Mouse (Mus musculus) cerebellum, postnatal 4 days (tissue): ENCODE results near the gene Aamp.
"Not testable (repeated sequence)": the region's sequence is repeated elsewhere in the genome, so short reads cannot be mapped to it uniquely, and the experiment has no call there.

Experiments
- DNase-seq, 2 experiments: peaks; one replicate each; pipeline ENCODE4 v3.0.0; 2022; ENCODE audit warnings: low spot score in 2 of 2, mixed read lengths in 1 of 2

Gene Aamp

GRCm38 (mm10) chr1:74300347-74301110, 16.0 kb upstream of the Aamp start:
- no peak for DNase-seq

DNA sequence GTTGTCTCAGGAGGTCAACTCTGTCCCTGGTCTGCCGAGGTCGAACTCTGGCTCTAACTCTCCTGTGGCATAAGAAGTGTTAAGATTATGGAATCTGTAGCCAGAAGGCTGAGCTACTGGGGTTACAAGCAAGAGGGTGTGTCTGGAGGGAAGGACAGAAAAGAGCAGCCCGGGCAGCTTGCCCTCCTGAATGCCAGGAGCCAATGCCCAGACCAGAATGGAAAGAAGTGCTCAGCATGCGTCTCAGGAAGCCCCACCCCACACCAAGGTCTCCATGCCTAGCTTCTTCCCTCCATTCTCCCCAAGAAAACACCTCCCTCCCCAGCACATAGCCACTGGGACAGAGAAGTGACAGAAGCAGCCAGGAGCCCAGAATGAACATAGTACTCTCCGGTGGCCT, 14.5 kb upstream of the Aamp start:
- DNase-seq: no peak

DNA sequence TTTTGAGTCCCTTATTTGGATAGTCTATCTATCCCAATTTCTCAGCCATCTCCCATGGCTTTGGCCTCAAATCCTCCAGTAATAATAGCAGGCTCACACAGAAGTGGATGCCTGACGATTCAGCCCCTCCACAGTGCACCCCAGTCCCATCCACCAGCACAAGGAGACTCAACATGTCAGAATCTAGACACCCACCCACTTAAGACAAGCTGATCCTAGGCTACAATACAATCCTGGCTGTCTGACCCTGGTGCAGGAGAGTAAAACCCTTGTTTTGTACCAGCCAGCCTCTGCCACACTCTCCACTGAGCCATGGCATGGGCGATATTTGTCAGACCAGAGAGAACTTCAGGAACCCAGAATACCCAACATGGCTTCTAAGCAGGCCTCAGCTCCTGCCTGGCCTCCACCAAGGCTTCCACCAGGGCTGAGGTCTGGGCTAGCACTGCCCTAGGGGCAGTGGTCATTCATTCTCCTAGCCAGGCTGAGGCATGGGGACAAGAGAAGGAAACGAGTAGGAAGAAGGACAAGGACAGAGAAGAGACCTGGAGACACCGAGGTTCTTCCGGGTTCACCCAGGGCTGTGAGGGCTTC, 13.7 kb upstream of the Aamp start:
- no peak for DNase-seq

DNA sequence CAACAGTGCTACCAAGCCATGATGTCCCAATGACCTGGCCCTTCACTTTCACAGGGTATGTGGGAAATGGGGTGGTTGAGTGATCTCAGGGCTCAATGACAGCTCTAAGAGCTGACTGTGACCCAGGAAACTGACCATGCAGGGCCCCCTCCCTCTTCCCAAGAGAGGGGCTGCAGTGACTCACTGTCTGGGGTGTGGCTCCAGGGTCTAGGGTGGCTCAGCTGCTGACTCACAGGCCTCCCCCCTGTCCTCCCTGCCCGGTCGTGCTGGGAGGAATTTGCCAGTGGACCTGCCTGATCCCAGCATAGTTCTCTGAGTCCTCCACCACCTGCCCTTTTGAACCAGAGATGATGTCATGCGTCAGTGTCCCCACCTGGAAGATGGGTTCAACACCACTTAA, 12.7 kb upstream of the Aamp start:
- DNase-seq: no peak

GRCm38 (mm10) chr1:74296477-74296876, 11.9 kb upstream of the Aamp start:
- DNase-seq: no peak

GRCm38 (mm10) chr1:74295456-74296171, 11.1 kb upstream of the Aamp start:
- DNase-seq: peak; percentile 75 to 83

- no peak for DNase-seq
These were observed 10.4 kb upstream of the Aamp start for GRCm38 (mm10) chr1:74294733-74295455.

DNA sequence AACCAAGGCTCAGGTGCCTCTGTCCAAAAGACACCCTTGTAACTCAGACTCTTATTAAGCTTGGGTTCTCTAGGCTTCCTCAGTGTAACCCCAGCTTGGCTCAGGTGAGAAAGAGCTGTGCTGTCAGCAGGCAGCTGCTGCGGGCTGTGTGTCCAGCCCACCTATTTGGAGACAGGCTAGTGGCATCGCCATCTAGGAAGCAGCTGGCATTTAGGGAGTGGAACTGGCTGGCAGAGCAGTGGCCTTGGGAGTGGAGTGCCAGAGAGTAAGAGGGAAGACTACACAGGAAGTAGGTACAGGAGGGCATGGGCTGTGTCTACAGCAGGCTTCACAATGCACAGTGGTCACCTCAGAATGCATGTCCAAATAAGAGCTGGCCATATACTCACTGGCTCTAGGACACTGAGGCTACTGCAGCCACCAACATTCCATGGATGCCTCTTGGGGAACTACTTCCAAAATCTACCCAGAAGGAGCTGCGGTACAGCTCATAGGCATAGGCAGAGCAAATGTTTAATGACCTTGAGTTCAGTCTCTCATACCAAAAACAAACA, 9.6 kb upstream of the Aamp start:
- no peak for DNase-seq

GRCm38 (mm10) chr1:74293306-74293960, 8.9 kb upstream of the Aamp start:
- DNase-seq: no peak

GRCm38 (mm10) chr1:74292331-74293020, 7.9 kb upstream of the Aamp start:
- no peak for DNase-seq

GRCm38 (mm10) chr1:74290141-74290540, 5.6 kb upstream of the Aamp start:
- no peak for DNase-seq

DNA sequence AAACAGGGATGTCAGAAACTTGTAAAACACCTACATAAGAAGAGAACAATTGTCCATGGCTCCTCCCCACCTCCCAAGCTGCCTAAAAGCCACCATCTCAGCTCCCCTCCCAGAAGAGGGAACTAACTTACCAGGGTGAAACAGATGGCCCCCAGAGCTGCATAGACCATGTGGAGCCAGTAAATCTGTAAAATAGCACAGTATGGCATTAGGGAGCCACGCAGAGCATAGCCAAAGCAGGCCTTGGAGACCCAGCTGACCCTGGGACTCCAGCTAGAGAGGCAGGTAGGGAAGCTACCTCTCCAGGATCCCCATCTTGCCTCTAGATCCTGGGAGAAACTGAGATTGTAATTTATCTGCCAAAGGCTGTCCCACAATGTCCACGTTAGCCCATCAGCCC, 5.2 kb upstream of the Aamp start:
- DNase-seq: no peak

GRCm38 (mm10) chr1:74289248-74289647, 4.7 kb upstream of the Aamp start:
- no peak for DNase-seq

DNA sequence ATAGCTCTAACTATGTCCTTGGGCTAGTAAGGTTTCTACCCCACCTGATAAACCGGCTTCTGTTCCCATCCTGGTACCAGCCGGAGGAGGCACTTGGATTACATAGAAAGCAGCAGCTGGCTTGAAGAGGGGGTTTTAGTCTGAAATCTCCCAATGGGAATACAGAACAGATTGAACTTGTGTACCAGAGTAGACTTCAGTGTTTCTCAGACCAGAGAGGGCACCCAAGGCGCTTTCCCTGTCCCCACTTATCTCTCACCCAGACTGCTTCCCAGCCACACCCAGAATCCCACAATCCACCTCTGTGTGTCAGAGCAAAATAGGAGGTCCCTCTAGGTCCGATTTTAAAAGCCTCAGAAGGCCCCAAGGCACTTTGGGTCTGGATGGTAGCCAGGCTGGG, 3.8 kb upstream of the Aamp start:
- DNase-seq: no peak

DNA sequence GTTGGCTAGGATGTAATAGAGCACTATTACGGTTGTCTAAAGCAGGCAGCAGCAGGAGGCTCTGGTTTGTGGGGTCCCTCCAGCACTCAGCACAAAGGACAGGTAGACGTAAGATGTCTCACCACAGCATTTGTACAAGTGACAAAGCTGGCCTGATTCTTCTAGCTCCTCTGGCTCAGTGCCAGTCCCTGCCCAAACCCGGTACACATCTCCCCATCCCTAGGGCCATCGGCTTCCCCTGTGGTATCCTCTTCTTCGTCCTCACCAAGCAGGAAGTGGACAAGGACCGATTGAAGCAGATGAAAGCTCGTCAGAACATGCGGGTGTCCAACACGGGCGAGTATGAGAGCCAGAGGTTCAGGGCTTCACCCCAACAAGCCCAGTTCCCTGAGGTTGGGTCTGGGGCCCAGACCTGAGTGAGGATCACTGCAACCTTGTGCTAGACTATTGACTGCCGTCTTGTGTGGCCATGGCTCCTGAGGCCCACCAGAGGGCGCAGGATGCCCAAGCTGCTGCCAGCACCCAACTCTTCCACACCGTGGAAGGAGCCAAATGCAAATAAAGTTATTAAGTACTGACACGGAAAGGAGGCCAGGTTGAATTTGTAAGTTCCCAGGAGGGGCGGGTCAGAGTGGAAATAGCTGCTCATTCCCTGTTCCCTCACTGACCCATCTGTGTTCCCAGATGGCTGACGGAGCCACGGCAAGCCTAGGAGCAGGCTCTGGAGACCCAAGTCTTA, 2.5 kb upstream of the Aamp start:
- DNase-seq: not testable (repeated sequence)

- DNase-seq: peak in 1 of 2 experiments; percentile 29
These were observed 873 bp upstream of the Aamp start for GRCm38 (mm10) chr1:74285212-74286010.

DNA sequence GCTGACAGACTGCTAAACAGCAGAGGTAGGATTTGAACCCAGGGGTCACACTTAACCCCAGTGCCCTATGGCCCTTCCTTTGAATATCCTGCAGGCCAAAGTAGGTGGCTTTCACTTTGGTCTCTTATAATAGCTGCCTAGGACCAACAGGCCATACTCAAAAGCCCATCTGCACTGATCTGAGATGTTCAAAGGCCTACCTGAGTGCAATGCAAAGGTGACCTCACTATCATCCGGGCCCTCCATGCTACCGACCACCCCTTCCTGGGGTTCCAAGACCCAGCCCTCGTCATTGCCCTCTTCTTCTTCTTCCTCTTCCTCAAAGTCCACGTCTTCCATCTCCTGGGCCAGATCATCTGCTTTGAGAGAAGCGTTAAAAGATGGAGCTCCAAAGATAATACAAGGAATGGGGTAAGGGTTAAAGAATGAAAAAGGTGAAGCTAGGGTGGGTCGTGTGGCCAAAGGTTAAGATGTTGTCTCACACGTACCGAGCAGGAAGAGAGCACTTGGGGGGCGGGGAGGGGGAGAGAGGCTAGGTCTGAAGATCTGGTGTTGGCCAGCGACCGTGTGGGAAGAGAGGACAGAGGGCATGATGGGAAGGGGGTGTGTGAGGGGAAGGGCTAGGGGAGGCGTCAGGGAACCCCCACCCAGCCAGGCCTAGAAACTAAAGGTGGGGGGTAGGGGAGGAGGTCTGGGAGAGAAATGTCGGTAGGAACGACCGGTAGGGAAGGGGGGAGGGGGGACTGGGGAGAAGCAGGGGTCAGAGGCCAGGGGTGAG, 663 bp downstream of the Aamp start:
- peak in 1 of 2 experiments; percentile 49 for DNase-seq

DNA sequence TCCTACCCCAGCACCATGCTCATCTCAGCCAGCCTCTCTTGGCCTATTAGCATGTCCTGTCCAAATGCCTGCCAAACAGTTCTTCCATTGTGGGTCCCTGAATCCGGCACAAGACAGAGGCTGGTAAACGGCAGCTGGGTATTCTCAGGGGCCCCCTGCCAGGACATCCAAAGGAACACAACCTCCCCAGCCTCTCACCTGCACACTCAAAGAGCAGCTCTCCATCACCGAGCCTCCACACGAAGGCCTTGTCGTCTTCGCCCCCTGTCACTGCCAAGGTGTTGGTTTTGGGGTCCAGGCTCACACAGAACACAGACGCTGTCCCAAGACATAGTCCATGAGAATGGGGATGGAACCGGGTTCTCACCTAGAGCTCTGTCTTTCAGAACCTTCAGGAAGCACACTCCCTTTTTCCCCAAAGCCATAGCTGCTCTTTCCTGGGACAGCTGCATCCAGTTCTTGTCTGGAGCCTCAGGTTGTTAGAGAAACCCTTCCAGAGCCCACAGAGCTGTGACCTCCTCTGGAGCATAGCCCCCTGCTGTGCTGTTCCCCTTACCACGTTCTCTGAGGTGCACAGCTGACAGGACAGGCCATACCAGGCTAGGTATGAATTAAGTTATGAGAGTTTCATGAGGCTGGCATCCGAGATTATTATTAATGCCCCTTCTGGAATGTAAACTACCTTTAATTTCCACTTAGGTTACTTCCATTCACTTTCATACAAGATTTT, 1.5 kb downstream of the Aamp start:
- no peak for DNase-seq
